Mouse (Mus musculus): ENCODE measurements around the gene Ptpdc1.

DNA sequence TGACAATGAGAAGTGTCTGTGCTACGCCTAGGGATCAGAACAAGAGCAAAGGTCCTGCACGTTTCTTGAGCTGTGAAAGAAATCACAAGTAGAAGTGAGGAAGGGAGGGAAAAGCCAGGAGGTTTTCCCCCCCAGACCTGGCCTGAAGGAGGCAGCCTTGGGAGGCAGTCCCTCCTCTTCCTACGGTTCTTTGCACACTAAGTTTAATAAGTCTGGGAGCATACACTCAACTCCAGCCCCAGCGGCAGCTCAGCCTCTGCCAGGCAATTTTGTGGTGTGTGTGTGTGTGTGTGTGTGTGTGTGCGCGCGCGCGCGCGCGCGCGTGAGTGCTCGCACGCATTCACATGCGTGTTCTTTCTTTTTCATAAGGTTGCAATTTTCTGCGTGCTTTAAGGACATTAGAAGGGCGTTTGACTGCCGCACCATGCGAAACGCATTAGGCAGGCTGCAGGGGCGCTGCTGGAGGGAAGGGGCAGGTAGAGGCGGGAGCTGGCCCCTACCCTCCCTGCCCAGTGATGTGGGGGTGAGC, 46.9 kb upstream of the Ptpdc1 start:
- TF ChIP-seq POLR2A (IDR thresholded peaks at IDR 0.05; ENCODE audit: borderline replicate concordance, insufficient read depth, low read length): no peak
- no peak for TF ChIP-seq CTCF (IDR thresholded peaks at IDR 0.05; ENCODE audit: borderline replicate concordance, insufficient read depth, low read depth, low read length)

Data from cerebellum, adult 2 months (tissue).